Mouse (Mus musculus) thymus, postnatal 36 days (tissue): ENCODE measurements around the gene Stab1.

ENCODE experiments used
- DNase-seq, 2 experiments: peaks; one replicate each; pipeline ENCODE4 v3.0.0; 2022; ENCODE audit warnings: mixed read lengths in 2 of 2

Gene Stab1

DNA sequence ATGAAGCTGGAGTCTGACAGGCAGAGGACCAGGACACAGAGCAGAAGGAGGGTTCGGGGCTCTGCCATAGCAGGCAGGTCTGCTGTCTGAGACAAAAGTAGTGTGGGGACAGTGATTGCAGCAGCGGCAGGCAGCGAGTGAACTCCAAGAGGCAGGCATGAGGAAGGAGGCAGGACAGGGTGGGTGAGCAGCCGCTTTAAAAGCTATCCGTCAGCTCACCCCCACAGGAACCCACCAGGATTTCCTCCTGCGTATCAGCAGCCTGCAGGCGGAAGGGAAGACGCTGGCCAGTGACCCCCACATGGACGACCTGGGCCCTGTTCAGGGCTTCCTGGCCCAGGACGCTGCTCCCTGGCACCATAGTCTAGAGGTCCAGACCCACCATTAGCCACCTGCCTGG lies at the start of gene Stab1:
Gene Stab1 (minus strand): TSS at position 217 of the 400 bp plus-strand sequence.
- no peak for DNase-seq

DNA sequence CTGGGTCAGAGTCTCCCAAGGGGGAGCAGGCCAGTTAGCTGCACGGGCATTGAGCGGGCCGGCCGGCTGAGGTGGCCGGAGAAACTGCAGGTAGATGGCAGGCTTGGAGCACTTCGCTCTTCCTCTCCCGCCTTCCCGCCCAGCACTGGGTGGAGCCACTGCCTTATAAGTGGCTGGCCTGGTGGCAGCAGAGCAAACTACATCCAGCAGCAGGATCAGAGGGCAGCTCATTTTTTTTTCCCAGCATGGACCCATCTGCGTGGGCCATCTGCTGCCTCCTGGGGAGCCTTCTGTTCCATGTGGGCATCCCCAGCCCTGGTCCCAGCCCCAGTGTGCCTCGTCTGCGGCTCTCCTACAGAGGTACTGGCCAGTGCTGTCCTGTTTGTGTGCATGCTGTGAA lies 49.2 kb upstream of the Stab1 start, which contains the start of gene Sema3g:
Gene Sema3g (plus strand): TSS at position 195 of the 400 bp plus-strand sequence.
- DNase-seq, result no peak

DNA sequence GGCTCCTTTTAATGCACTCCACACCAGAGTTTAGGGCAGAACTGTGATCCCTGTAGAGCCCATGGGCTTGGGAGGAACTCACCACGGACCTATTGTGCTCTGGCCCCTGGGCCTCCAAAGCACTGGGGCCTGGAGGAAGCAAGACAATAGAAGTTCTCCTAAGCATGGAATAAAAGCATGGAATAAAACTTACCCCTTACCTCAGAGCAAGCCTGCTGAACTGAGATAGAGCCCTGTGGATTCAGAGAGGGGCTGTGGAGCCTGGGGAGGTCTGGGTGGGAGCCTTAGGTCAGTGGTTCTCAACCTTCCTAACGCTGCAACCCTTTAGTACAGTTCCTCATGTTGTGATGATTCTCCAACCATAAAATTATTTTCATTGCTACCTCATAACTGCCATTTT lies 48.4 kb upstream of the Stab1 start, which contains the start of gene Nisch:
Gene Nisch (minus strand): TSS at position 101 of the 400 bp plus-strand sequence.
- no peak for DNase-seq

DNA sequence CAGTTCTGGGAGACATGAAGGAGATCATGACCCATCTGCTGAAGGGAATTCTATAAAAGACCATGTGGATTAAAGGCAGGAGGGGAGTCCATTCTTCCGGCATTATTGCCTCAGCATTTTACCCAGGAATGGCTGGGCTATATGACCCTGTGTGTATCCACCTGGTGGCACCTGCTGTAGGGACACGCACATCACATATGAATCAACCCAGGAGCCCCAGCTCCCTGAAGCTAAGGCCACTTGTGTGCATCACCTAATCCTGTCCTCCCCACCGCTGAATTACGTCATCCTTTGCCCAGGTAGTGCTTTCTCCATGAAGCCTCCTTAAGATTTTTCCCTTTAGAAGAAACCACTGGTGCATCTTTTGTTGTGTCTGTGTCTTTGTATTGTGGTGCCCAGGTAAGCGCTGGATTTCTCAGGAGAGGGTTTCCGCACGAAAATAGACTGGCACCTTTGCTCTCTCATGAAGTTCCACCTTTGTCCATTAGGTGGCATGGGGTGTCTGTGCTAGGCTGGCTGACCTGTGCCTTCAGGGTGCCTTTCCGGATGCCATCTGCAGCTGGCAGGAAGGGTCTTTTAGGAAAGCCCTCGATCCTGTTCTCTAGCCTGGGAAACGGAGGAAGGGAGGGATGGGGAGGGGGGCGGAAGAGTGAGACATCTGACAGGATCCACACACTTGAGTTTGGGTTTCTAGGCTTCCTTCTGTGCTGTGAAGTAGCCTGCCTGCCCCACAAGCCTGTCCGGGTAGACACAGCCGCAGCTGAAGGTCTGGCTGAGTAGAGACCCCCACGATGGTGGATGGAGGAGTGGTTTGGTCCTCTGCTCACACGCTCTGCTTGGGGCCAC lies 46.9 kb upstream of the Stab1 start:
- DNase-seq, result peak; percentile 67 to 68

DNA sequence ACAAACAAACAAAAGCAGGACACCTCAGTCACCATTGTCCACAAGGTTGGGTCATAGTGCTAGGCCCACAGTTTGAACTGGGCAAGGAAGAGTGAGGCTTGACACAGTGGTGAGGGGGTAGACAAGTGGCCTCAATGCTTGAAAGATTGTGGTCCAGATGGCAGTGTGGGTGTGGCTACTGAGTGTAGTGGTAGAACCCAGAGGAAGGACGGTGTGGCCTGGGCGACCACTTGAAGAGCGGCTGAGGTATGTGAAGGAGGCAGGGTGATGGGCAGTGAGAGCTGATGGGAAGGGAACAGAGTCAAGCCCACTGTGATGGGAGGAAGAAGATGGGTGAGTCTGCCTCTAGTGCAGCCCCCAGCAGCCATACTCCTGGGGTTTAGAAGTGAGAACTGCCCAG lies 46.2 kb upstream of the Stab1 start:
- no peak for DNase-seq

DNA sequence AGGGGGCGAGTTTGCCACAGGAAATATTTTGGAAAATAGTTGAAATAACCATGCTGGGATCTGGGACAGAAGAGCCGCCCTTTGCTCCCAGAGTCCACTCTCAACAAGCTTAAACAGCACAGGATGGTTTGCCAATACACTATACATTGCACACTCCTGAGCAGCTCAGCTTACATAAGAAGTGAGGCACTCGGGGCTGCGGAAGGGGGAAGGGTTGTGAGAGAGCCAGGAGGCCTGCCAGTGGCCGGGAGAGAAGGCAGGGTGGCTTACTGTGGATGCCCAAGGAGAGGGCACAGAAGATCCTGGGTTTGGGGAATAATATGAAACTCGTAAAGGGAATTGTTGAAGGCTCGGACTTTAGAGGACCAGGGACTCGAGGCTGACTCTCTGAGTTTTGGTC lies 45.4 kb upstream of the Stab1 start:
- no peak for DNase-seq

DNA sequence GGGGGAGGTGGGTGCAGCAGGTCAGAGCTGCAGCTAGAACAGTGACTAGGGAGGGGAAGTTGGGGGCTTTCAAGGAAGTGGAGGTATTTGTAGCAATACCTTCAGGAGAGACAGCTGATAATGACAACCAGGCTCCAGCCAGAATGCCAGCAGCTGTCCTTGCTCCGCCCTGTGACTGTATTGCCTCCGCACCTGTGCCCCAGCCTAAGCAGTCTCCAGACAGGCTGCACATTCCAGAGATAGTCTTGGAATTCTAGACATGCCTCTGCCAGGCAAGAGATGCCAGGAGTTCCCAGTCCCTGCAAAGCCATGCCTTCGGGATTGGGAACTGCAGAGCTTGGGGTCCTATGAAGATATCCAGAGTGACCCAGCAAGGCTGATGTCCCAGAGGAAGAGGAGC lies 44.1 kb upstream of the Stab1 start:
- DNase-seq, result no peak

DNA sequence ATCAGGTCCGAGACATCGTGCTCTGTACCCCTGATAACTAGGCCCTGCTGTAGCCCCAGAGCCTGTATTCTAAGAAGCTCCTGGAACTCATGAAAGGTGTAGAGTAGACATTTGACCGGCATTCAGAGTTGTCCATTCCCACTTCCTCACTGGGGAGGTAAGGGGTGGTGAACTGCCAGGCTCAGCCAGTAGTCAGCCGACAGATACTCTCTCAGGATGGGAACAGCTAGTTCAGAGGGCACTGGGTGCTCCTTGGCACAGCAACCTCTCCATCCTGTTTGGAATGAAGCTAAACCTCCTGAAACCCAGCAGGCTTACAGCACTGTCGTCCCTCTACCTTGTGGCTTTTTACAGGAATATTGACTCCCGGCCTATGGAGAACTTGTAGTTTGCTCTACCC lies 43.4 kb upstream of the Stab1 start:
- DNase-seq, result no peak

DNA sequence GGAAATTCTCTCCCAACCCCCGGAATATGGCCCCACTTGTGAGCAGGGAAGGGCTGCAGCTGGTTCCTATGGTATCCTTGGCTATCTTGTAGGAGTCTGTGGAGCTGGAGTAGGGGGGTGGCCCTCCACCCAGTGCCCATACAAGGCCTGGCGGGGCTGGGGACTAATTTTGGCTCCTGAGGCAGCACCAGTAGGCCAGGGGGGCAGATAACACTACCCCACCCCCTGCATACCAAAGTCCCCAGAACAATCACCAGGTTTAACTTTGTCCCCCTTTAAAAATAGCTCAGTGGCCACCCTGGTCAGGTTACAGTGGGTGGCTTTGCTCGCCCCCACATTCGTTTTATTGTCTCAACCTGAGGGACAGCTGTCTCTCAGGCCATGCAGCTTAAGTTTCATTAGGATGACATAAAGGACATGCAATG lies 40.7 kb upstream of the Stab1 start:
- no peak for DNase-seq

DNA sequence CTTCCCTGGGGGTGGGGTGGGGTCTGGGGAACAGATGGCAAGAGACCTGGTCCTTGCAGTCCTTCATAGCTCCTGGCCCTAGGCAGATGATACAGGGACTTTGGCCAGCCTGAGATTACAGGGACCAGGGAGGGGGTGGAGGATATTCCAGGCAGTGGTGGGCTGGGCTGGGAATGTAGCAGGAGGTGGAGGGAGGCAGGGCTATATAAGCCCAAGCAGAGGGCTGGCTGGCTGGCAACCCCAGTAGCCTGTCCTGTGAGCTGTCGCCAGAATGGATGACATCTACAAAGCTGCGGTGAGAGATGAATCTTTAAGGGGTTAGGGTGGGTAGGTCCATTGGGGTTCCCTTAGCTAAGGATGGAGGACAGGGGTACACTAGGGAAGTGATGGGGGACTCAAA lies 39.6 kb upstream of the Stab1 start, which contains the start of gene Tnnc1:
Gene Tnnc1 (plus strand): TSS at position 229 of the 400 bp plus-strand sequence.
- DNase-seq, result no peak

DNA sequence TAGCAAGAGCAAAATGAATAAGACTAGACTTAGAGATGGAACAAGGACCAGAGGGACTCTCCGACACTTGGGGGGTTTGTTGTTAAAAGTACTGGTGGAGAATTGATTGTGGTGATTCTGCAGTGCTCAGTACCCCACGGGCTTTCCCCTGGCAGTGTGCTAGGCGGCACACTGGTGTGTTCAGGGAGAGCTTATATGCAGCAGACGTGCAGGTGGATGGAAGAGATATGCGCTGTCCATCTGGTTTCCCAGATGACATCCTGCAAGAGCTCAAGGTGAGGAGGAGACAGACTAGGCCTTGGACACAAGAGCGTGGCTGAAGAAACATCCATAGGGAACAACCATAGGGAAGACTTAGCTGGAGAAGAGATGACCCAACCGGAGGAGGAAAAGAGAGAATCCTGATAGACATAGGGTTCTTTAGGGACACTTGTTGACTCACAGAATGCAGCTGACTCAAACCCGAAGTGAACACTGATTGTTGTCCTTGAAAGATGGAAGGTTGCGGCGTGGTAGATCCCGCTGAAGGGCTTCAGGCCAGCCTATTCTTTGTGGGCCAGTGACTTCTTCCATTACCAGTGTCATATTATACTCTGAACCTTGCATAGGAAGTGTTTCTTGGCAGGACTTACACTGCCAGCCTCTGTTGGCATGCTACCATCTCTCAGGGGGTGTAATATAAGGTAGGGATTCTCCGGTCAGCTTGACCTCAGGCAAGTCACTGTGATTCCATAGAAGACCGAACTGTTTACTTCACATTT lies 38.8 kb upstream of the Stab1 start:
- no peak for DNase-seq

DNA sequence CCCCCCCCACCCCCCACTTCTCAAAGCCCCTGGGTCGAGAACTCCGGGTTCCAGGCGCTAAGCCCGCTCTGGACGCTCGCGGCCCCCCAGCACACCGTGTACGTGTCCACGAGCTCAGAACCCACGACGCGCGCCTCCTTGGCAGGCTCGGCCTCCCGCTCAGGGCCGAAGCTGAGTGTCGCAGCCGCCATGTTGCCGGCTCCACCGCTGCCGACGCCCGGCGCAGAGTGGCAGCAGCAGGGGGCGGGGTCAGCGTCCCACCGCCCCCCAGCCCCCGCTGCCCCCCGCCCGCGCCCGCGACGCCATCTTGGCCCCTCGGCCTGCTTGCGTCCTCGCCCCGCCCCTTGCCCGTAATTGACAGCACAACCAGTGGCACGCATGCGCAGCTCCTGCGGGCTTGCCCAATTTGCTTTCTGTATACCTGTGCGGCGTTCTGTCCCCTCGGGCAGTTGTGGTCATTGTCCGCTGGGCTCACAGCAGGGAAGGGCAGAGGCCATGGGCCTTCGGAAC lies 38.1 kb upstream of the Stab1 start:
- peak; percentile 96 to 97 for DNase-seq

DNA sequence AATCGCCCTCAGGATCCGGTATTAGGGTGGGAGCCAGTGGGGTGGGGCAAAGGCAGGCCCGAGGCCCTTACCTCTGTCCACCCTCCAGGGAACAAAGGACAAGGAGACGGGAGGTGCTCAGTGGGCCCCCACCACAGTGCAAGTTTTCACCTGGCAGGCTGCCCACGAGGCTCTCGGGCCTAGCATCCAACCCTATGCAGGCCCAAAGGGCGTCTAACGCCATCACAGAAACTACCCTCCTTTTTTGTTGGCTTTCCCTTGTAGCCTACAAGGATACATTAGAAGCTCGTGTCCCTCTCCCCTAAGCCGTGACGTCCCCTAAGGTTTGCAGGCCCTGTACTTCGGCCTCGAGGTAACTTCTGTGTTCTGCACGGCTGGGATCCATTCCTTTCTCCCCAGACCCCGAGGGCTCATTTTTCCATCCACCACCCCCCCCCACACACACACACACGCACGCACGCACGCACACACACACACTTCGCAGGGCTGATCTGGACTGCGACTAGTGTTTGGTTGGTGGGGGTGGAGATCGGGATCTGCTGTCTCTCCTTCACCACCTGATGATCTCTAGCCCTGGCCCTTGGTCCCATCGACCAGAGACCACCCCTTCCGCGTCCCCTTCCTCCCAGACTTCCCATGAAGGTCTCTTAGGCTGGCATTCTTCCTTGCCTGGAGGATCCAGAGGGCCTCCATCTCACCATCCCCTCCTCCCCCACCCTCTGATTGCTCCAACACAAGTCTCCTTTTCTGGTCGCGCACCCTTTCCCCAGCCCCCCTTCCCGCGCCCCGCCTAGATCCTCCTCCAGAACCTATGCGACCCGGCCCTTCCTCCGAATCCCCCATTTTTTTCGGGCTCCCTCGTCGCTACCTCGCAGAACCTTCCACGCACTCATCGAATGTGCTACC lies 37.4 kb upstream of the Stab1 start:
- peak; percentile 15 to 63 for DNase-seq

DNA sequence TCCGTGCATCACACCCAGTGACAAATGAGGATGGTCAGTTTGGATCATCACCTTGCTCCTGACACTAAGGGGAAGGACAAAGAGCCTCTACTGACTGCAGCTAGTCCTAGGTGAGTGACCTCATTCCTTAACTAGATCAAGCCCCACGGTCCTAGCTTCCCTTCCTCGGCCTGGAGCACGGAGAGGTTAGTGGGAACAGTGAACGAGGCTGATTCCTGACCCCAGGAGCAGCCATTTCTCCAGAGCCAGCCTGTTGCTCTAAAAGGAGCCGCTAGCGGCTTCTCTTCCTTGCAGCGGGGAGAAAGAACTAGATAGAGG lies 36.8 kb upstream of the Stab1 start:
- DNase-seq, result no peak

DNA sequence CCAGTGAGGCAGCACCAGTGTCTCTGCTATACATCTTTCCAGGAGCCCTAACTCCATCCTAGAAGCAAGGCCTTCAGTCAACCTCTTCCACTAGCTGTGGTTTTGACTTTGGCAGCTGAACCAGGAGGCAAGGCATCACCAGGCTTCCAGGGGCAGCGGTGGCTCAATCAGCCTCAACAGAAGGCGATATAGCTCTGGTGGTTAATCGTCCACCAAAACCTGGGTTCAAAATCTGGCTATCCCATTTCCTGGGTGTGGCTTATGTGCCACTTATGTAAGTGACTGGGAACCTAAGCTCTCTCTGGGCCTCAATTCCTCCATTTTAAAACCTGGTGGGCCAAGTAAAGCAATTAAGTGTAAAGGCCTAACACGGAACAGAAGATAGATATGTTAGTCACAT lies 36.4 kb upstream of the Stab1 start:
- DNase-seq, result no peak

DNA sequence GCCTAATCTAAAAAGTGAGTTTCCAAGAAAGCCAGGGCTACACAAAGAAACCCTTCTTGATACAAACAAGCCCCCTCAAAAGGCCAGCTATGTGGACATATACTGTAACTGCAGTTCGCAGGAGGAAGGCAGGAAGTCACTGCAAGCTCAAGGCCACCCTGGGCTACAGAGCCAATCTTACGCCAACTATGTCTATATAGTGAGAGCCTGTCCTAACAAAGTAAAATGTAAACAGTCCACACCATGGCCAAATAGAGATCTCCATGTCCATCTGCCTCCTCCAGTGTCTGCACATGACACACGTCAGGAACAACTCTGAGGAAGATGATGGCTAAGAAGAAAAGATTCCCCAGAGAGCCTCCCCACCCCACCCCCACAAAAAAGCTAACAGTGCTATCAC lies 31.6 kb upstream of the Stab1 start:
- DNase-seq, result no peak

DNA sequence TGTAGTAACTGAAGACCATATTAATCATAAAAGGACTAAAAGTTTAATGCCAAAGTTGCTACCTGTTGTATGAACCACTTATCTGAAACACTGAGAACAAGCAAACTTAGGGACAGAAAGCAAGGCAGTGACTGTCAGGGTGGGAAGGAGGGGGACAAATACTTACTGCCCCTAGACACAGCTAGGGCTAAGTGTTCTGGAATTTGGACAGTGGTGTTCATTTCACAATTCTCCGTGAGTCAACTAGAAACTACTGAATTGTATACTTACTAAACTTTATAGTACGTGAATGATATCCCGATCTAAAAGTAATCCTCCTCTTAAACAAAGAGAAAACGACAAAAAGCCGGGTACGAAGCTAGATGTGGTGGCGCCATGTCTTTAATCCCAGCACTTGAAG lies 31.2 kb upstream of the Stab1 start:
- no peak for DNase-seq

DNA sequence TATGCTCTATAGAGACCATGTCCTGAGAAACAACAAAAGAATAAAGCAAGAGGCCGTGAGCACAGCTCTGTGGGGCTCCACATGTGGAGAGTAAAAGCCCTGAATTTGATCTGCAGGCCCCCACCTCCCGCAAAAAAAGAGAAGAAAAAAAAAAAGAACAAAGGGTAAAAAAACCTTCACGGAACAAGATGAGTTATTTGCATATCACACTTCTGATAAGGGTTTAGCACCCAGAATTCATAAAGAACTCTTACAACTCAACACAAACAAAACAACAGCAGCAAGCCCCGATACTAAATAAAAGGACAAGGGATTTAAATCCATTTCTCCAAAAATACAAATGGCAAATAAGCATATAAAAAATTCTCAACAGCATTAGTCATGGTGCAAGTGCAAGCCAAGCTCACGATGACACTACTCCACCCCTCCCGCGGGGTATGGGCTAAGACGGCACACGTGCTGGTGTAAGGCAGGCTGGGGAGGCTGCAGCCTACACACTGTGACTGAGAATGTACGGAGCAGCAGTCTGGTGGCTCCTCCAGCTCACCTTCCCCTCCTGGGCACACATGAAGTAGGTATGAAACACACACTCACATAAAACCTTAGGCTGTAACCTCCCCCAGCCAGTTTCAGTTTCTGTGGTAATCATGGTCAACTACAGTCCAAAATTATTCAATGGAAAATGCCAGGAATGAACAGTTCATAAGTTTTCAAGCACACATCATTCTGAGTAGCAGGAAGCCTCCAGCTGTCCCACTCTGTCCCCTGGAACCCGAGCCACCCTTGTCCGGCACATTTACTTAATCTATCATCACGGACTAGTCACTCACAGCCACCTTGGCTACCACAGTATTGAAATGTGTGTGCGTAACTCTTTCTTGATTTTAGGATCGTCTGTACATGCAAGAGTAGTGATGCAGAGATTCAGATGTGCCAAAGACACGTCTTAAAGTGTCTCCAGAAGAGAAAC lies 29.4 kb upstream of the Stab1 start:
- no peak for DNase-seq

DNA sequence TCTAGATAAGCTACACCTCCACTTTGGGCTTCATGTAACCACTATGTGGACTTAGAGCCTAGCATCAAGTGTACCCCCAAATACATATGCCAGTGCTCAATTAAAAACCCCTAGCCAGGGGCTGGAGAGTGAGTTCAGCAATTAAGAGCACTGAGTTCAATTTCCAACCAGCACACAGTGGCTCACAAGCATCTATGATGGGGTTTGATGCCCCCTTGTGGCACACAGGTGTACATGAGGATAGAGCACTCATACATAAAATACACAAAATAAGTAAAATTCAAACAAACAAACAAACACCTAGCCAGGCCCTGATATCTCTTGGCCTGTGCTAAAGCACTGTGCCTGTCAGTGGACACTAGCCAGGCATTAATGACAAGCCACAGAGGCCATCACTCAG lies 27.5 kb upstream of the Stab1 start:
- DNase-seq, result peak in 1 of 2 experiments; percentile 23

DNA sequence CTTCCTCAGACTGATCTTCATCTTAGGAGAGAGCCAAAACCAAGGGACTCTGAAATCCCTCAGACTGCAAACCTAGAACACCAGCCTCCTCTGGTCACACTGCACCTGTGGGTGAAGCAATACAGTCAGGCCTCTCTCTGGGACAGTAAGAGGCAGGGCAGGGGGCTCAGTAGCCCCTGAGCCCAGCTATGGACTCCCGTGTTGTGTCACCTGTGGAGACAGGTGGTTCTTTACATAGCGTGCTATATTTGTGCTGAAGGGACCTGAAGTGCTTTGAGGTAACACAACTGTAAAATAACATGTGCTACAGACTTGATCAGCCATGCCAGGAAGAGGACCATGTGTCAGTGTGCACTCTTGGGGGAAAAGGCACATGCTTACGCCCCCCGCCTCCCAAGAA lies 27.1 kb upstream of the Stab1 start:
- DNase-seq, result no peak

DNA sequence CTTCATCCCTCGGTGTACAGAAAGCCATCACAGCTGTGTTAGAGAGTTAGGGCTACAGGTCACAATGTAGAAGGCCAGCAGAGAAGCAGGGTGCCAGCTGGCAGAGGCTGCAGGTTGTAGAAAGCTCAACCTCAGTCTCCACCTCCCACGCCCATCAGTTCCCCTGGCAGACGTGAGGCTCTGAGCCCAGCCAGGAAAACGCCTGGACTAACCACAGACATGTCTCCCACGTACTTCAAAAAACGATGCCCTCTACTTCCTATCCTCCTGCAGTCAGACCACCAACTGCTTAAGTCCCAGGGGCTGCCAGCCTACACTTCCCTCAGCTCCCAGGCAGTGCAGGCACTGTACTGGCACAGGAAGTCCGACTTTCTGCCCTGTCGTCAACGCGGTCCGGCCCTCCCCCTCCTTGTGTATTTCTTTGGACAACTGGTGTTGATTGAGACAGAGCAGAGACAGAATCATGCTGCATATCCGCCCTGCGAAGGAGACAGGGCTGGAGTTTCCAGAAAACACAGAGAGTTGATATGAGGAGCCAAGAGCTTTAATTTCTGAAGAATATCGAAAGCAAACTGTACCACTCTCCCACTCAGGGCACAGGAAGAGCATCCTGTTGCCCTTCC lies 26.6 kb upstream of the Stab1 start:
- DNase-seq, result peak in 1 of 2 experiments; percentile 32
